Mouse (Mus musculus) midbrain, embryonic 15.5 days (tissue): ENCODE measurements around the gene Gng2. TPM values are rescaled to one million over a fixed set of nuclear protein-coding genes. Genes with fewer than 3 reads are reported as not detected.

Experiments used
- ATAC-seq: fragments of 200-750 bp; cut with Nextera tagmentation; replicated peaks from 2 replicates; pipeline ENCODE4 v1.8.0; 2017; ENCODE audit warnings: moderate TSS enrichment
- H3K27ac ChIP-seq: fragments of 300-500 bp; sonication (generic); 2 replicates; pipeline ENCODE4 v1.5.1; 2015; ENCODE audit warnings: mild to moderate bottlenecking, inconsistent platforms
- H3K27me3 ChIP-seq: fragments of 300-500 bp; sonication (generic); replicated peaks from 2 replicates; pipeline ENCODE4 v1.6.1; 2015; ENCODE audit warnings: inconsistent platforms
- H3K36me3 ChIP-seq: fragments of 300-500 bp; sonication (generic); replicated peaks from 2 replicates; pipeline ENCODE4 v1.6.1; 2015; ENCODE audit warnings: inconsistent platforms
- H3K4me1 ChIP-seq: fragments of 300-500 bp; sonication (generic); 2 replicates; pipeline ENCODE4 v1.6.1; 2015; ENCODE audit warnings: inconsistent platforms
- H3K4me2 ChIP-seq: fragments of 300-500 bp; sonication (generic); 2 replicates; pipeline ENCODE4 v1.6.1; 2015; ENCODE audit warnings: inconsistent platforms, mild to moderate bottlenecking, moderate library complexity
- H3K4me3 ChIP-seq: fragments of 300-500 bp; sonication (generic); 2 replicates; pipeline ENCODE4 v1.5.1; 2015; ENCODE audit warnings: mild to moderate bottlenecking, inconsistent platforms
- H3K9ac ChIP-seq: fragments of 300-500 bp; sonication (generic); 2 replicates; pipeline ENCODE4 v1.6.1; 2015; ENCODE audit warnings: mild to moderate bottlenecking, inconsistent platforms
- H3K9me3 ChIP-seq: fragments of 300-500 bp; sonication (generic); 2 replicates; pipeline ENCODE4 v1.6.1; 2016; ENCODE audit warnings: inconsistent platforms
- WGBS: fragments of 180-500 bp; shearing (Covaris S2); methylation state at CpG from one replicate; pipeline ENCODE4 v1.1.7; 2015; ENCODE audit warnings: mixed read lengths; 5-methylcytosine and 5-hydroxymethylcytosine counted together
- polyA plus RNA-seq: library from polyadenylated mRNA; unstranded; fragments of >200 nt; fragmentation: Nextera tagmentation; extraction: Ambion mirVana; gene quantifications from 2 replicates; pipeline ENCODE4 v1.2.1, GENCODE M21; 2015

The Gng2 gene
- polyA plus RNA-seq, 1 experiment from 2014 or later, result 467 TPM

- Histone ChIP-seq H3K36me3 (peaks cover 21% of the 10 kb centered on the region), H3K27ac (peak within 1 kb of the TSS; percentile 77), H3K9me3 (no peaks in the 10 kb centered on the region), H3K27me3 (no peaks in the 10 kb centered on the region), H3K9ac (peak within 1 kb of the TSS; percentile 69), H3K4me3 (peak within 1 kb of the TSS; percentile 96), H3K4me1 (peaks cover 26% of the 10 kb centered on the region), H3K4me2 (peak within 1 kb of the TSS; percentile 77)
- under 1% methylated on average over 80 of the region's 80 CpGs for WGBS
- ATAC-seq, result peak; percentile 99
Measured at GRCm38 (mm10) chr14:19823321-19824142, 153.9 kb downstream of the Gng2 start, which contains the start of gene Rtraf. TSS of gene Rtraf (minus strand) at chr14:19823824.

Other genes with a start within 250 kb of the Gng2 start
- 41.0 and 44.4 TPM in 2 replicates for gene Nid2, start 226.4 kb downstream of the Gng2 start, polyA plus RNA-seq
- 135 and 137 TPM in 2 replicates for gene Rtraf, start 153.8 kb downstream of the Gng2 start, polyA plus RNA-seq
- 12.6 and 13.3 TPM in 2 replicates for gene Saysd1, start 160.9 kb upstream of the Gng2 start, polyA plus RNA-seq
- gene Kcnk5, start 204.2 kb upstream of the Gng2 start, polyA plus RNA-seq, result 1.1 and 1.3 TPM in 2 replicates